Mouse (Mus musculus) spleen, embryonic (tissue): ENCODE data around the gene Gm15517.
"Not testable (repeated sequence)": the region's sequence is repeated elsewhere in the genome, so short reads cannot be mapped to it uniquely, and the experiment has no call there.

Experiments
- CTCF ChIA-PET: fragments of 350-600 bp; sonication (Branson Sonifier 250); formaldehyde crosslinking; loops from one replicate; lab custom pipeline; 2022; lab: Charles Lee

The Gm15517 gene

DNA sequence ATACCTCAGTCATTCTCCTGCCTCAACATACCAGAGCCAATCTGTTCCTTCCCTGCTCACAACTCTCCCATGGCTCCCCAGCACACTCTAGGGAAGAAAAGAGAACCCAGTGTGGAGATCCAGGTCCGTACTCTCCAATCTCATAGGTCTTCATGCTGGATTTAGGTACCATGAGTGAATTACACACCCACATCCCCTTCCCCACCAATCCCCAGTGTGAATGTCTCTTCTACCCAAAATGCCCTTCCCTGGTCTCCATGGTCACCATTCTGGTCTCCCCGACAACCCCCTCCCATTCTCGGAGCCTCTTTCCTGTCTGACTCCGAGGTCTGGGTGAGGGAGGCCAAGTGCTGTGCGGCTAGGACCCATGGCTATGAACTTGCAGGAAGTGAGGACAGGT is at the start of gene Gm15517:
TSS of gene Gm15517 (plus strand) at position 301 of the 400 bp plus-strand sequence.
- CTCF ChIA-PET, result no interaction called here

DNA sequence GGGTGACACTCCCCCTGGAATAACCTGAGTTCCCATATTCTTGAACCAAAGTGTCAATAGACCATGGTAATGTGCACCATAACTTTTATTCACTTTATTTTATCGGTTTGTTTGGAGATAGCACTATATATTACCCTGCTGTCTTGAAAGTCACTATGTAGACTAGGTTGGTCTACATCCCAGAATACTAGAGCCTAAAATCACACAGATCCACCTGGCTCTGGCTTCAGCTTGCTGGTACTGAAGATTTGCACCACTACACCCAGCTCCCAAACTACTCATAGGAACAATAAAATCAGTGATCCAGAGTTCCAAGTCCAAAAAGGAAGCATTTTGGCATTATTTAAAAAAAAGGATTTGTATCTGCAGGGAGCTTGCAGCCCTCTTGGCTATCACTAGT is 45.6 kb upstream of the Gm15517 start, which contains the start of gene Klk1b5:
TSS of gene Klk1b5 (plus strand) at position 301 of the 400 bp plus-strand sequence.
- CTCF ChIA-PET, result no interaction called here

DNA sequence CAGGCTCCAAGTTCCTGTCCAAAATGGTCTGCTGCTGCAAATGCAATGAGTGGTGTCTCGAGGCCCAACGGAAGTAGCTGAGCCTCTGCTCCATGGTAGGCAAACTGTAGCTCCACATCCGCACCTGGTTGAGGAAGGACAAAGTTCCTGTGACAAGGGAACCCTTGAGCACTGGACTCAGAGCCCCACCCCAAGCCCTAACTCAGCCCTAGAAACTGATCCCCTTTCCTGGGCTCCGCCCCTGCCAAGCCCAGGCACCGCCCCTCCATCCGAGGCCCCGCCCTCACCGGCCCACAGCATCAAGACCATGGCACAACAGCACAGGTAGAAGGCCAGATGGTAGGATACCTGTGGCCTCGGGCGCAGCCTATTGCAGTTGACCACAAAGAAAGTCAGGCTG is 39.6 kb upstream of the Gm15517 start:
- CTCF ChIA-PET, result interaction anchor here (0.6 kb wide), 1 partner anchor 39 kb away, joined by 3 read pairs; no protein-coding TSS in a partner anchor

DNA sequence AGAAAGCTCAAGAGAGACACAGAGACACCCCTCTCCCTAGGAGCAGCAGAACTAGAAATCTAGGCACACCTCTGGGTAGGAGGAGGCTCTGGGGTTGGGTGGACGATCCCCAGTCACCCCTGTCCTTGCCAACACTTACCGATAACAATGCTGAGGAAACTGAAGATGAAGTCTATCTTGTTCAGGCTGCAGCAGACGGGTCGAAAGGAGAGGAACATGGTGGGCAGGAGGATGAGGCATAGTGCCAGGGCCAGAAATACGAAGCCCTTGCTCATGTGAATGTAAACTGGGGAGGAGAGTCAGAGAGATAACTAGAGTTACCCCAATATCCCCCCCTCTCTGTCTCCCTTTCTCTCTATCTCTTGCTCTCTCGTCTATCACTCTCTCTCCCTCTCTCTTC is 38.9 kb upstream of the Gm15517 start:
- CTCF ChIA-PET, result not testable (repeated sequence)

DNA sequence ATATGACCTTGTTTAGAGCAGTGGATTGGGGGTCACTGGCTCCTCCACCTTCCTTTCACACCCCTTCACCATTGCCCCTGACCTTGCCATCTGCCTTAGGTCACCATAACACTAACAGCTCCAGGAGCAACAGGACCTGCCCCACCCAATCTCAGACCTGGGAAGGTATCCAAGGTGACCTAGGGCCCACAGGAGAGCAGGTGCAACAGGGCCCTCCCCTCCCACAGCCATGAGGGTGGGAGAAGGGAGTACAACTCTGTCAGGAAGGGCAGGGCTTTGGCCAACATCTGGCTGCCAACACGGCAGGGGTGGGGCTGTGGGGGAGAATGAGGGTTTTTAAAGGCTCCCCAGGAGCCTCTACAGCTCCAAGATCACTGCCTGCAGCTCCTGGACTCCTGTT is 36.2 kb upstream of the Gm15517 start, which contains the start of gene Klk1:
TSS of gene Klk1 (plus strand) at position 285 of the 400 bp plus-strand sequence.
- CTCF ChIA-PET, result no interaction called here

DNA sequence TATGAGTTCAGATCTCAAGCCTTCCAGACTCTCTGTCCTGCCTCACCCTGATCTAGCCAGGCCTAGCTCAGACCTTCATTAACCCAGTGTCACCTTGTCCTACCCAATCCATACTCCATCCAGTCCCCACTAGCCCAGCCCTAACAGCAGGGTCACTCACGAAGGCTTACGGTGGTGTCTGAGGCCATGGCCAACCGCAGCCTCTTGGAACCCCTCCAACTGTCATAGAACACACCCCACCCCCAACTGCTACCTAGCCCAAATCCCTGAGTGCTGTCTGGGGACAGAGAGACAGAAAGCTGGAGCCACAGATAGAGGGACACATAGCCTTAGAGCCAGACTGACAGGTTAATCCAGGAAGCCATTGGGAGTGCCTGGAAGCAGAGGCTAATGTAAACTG is 25.3 kb upstream of the Gm15517 start, which contains the start of gene Gm36864:
TSS of gene Gm36864 (plus strand) at position 269 of the 400 bp plus-strand sequence.
- CTCF ChIA-PET, result no interaction called here

DNA sequence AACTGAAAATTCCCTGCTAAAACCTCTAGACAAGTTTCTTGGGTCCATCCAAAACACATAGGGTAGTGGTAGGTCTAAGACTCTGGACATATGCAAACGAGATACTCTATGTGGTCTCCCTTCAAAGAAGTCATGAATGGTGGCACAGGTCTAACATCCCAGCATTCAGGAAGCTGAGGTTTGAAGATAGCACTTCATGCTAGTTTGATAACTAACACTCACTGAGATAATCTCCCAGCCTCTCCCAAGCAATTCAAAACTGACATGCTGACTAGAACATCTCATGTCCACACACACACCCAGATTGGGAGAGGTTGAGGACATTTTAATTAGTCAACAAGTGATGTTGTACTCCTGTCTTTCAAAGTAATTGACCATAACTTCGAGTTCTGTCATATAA is 21.3 kb upstream of the Gm15517 start:
- CTCF ChIA-PET, result no interaction called here

DNA sequence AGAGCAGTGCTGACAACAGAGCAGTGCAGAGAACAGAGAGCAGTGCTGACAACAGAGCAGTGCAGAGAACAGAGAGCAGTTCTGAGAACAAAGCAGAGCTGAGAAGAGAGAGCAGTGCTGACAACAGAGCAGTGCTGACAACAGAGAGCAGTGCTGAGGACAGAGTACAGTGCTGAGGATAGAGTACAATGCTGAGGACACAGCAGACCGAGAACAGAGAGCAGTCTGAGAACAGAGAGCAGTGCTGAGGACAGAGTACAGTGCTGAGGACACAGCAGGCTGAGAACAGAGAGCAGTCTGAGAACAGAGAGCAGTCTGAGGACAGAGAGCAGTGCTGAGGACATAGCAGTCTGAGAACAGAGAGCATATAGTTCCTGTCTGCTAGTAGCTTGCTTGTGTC is 20.5 kb upstream of the Gm15517 start:
- CTCF ChIA-PET, result no interaction called here

DNA sequence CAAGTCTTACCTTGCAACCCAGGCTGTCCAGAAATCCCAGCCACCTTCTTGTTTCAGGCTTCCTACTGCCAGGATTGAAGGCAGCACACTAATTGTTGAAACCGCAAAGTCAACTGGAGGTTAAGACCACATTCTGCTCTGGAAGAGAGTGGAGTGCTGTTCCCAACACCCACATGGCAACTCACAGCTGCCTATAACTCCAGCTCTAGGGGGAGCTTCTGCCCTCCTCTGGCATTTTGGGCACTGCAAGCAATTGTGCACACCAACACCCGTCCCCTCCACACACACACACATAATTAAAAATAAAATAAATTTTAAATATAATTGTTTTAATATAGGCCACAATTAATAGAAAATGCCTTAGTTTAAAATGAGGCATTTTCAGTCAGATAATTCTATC is 20.1 kb upstream of the Gm15517 start:
- CTCF ChIA-PET, result no interaction called here

DNA sequence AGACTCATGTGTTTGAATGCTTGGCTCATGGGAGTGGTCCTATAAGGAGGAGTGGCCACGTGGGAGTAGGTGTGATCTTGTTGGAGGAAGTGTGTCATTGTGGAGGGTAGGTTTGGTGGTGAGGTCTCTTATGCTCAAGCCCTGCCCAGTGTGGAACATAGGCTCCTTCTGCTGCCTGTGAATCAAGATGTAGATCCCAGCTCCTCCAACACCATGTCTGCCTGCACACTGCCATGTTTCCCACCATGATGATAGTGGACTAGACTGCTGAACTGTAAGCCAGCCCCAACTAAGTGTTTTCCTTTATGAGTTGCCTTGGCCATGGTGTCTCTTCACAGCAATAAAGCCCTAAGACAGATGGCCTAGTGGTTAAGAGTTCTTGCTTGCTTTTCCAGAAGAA is 17.2 kb upstream of the Gm15517 start:
- CTCF ChIA-PET, result interaction anchor here (0.6 kb wide), 1 partner anchor 131 kb away, joined by 5 read pairs; no protein-coding TSS in a partner anchor

DNA sequence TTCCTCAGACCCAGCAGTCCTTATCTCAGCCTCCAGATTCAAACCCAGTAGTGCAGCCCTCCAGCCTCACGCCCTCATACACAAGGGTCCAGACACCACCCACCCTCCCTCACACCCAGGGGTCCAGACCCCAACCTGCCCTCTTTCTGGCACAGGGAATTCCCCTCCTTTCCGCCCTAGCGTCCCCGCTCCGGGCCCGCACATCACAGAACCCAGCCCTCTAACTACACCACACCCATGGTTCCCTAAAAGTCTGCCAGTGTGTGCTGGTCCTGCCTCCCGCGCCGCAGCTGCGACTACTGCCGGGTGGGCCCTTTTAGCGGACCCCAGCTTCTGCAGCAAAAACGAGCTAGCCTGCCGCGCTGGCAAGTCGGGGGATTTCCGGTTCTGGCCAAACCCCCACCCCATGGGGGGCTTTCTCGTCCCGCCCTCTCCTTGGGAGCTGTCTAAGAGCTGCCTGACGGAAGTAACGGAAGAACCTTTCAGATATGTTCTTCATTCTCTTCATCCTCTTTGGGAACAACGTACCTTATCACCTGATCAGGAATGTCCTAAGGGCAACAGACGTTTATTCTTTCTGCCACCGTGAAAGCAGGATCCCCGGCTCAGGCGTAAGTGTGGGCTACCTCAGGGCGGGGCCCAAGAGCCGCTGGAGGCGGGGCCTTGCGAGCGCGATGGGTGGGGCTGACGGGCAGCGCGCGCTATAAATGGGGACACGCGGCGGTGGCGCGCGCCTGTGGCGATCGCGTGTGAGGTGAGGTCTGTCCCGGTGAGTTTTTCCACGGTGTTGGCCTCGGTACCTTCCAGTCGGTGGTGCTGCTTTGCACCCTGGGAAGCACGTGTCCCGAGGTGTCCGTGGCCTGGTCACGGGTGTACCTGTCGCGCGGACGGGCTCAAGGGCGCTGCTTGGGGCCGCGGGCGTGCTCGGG is 14.9 kb upstream of the Gm15517 start, which contains the start of the genes 1700028J19Rik and 2410002F23Rik:
TSS of gene 1700028J19Rik (minus strand) at position 641 of the 929 bp plus-strand sequence.
TSS of gene 2410002F23Rik (plus strand) at position 668 of the 929 bp plus-strand sequence.
- CTCF ChIA-PET, result interaction anchor here (0.7 kb wide), 1 partner anchor 986 kb away, joined by 6 read pairs; no protein-coding TSS in a partner anchor

DNA sequence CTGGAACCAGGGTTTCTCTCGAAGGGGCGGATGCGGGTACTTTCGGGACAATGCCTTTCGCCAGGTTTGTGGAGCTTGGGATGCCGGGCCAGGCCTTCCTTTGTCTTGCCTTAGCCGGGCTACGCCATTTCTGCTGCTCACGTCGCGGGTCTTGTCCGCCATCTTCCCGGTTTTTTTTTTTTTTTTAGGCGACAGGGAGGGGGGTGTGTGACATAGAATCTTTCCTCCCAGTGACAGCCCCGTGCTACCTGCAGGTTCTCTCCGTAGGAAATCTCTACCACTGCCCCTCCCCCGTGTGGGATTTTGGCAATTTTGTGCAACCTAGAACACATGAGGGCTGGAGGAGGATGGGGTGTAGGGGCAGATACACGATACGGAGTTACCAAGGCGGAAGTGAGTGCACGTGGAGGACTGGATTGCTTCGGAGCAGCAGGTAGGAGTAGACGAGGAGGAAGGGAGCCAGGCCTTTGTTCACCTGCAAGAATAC is 14.2 kb upstream of the Gm15517 start:
- CTCF ChIA-PET, result interaction anchor here (0.7 kb wide), 1 partner anchor 985 kb away, joined by 6 read pairs; no protein-coding TSS in a partner anchor

DNA sequence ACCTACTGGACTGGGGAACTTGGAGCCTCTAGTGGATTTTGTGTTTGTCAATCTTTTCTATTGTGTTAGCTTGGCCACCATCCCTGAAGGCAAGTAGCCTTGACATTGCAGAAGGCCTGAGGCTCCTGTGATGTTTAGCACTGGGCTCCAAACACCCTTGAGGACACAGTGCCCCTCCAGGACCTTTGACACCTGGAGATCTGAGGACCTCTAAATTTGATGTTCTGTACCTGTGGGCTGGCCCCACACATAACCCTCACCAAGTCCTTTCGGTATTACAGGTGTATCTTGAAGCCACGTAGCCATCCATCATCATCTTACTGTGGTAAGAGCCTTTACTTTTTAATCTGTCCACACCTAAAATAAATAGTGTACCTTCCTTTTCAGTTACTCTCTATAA is 13.3 kb upstream of the Gm15517 start:
- CTCF ChIA-PET, result no interaction called here

DNA sequence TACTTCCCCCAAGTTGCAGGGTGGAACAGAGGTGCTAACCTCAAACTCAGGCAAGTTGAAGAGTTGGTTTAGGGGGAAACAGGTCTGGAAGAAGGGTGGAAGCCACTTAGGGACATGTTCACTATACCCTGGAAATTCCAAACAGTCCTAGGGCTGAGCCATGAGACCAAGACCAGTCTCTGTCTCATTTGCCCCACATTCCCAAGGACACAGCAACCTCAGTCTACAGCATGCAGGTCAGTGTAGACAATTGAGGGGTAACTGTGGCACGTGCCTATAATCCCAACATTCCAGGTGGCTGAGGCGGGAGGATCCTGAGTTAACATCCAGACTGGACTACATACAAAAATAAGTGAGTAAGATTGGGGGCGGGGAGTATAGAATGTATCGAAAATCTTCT is 12.0 kb upstream of the Gm15517 start:
- CTCF ChIA-PET, result no interaction called here

DNA sequence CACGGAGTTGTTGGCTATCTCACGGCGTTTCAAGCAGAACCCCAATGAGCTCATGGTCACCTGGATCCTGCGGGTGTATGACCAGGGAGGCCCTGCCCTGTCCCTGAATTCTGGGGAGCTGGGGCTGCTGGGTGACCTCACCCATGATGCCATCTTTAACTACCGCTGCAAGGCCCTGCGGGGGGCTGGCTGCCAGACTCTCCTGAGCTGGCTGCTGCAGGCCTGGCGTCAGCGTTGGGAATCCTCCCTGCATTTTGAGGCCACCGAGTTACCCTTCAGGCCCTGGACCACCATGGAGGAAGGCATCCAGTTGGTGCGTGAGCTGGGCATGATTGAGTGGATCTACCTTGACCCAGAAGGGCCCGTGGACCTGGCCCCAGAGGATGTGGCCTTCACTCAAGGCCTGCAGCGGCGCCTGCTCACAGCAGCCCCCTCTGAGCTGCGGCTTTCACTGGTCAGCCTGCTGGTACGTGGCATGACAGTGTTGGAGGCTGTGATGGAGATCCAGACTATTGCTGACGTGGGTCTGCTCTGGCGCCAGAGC is 10.4 kb upstream of the Gm15517 start:
- CTCF ChIA-PET, result not testable (repeated sequence)

DNA sequence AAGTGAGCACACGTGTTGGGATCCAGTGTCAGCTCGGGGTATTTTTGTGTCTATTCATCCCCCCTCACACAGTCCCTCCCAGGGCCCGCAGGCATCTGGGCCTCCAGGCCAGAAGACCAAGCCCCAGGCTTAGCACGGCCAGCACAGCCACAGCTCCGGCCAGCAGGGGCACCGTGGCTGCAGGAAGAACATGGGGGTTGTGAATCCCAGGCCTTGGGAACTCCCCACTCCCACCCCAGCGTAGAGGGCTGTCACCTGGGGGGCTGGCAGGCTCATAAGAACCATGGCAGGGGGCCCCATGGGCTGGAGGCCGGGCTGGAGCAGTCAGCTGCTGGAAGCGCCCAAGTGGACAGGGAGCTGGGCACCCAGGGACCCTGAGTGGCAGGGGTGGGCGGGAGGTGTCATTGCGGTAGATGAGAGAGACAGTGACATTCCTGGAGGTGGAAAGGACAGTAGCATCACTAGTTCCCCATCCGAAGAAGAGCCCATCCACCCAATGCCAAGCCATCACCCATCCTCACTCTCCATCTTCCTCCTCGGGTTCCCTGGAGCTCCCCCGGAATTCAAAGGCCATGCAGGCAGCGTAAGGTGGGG is 8.1 kb upstream of the Gm15517 start:
- CTCF ChIA-PET, result no interaction called here

DNA sequence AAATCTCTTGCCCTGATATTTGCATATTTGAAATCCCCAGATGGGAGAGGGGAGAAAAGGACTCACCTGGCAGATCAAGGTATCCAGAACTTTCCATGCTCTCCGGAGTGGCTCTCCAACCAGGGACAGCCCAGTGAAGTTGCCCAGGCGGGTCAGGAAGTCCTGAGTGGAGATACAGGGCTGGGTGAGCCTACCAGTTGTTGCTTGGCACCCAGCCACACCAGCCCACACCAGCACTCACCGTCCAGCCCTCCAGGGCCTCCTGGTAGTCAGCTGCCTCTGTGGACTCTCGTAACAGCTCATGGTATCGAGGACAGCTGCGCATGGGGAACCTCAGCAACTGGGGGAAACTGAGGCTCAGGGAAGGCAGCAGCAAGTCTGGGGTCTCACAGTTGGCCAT is 6.3 kb upstream of the Gm15517 start:
- CTCF ChIA-PET, result no interaction called here

DNA sequence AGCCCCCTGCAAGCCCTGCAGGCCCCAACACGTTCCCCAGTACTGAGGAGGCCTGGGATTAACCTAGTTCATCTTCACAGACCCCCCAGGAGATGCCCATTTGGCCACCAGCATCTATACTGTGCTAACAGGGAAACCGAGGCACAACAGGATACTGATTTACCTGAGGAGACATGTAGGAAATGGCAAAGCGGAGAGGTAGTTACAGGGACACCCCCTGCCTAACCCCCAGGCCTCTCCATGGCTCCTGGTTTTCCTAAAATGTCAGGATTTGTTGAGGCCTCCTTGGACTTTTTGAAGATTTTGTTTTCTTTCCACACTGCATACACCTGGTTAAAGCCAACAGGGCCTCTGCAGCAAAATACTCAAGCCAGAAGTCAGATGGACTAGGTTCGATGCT is 4.0 kb upstream of the Gm15517 start, which contains the start of gene Acp4:
TSS of gene Acp4 (minus strand) at position 101 of the 400 bp plus-strand sequence.
- CTCF ChIA-PET, result no interaction called here

DNA sequence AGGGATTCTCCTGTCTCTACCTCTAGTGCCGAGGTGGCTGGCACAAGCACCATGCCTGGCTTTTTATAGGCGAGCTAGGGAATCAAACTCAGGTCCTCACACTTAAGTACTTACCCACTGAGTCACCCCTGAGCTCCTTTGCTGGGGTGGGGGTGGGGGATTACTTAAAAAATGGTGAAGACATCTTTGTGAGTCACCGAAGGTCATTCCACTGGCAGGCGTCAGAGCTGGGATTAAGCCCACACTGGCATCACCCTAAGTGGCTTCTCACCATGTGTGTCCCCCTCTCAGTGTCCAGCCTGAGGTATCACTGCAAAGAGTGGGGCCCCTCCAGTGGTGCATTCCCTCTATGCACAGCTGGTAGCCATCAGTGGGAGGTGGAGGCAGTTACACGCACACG is 837 bp upstream of the Gm15517 start:
- CTCF ChIA-PET, result interaction anchor here (0.6 kb wide), 1 partner anchor 39 kb away, joined by 3 read pairs; no protein-coding TSS in a partner anchor

DNA sequence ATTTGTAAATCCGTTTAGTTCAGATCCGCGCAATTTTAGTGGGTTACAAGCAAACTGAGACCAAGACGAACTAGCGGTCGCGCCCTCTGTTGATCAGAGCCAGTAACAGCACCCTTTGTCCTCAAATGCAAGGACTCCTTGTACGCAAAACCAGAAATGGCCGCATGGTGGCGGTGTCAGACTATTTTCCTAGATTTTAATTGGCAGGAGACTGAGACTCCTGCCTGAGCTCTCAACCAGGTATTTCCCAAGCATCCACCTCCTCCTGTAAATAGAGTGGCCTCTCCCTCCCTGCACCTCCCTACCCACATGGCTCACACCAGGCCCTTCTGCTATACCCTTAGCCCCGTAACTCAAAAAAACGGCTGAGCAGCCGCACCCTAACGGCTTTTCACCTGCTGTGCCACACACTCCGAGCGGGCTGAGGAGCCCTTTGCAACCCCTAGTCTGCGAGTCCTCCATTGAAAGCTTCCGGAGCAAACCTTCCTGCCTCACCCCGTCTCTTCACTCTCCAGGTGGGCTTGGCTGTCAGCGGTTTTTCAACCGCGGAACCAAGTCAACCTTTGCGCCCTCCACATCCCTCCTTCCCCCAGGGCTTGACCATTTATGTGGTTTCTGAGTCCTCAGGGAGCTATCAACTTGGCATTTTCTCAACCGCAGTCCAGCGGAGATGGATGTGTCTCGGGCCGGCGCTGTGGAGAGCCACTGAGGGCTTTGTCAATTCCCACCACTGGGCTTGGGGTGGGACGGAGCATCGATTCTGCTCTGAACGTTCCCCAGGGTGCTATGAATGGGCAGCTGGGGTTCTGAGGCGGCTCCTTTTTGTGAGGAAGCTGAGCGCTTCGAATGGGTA is 1.8 kb downstream of the Gm15517 start:
- CTCF ChIA-PET, result interaction anchor here (1.0 to 1.4 kb wide), 3 partner anchors 50 to 88 kb away, joined by 3 to 4 read pairs (median 4); no protein-coding TSS in a partner anchor
